Mouse (Mus musculus): Measurements from ENCODE around the gene Oit1.

GRCm38 (mm10) chr14:8348927-8349326, 29.6 kb downstream of the Oit1 start:
- TF ChIP-seq HCFC1 (IDR thresholded peaks at IDR 0.05; ENCODE audit: borderline replicate concordance, insufficient read depth, low read length), result no peak
- TF ChIP-seq MAFK (IDR thresholded peaks at IDR 0.05; ENCODE audit: insufficient read depth, low read depth, low read length), result no peak
- no peak for TF ChIP-seq CHD2 (IDR thresholded peaks at IDR 0.05; ENCODE audit: low read depth, low read length)
- no peak for TF ChIP-seq ZC3H11A (IDR thresholded peaks at IDR 0.05; ENCODE audit: borderline replicate concordance, low read depth, low read length)
